Mouse (Mus musculus) stomach, embryonic 16.5 days (tissue): ENCODE measurements at regions not wholly inside any gene's neighbourhood (a gene's known extent, or its start where the extent isn't known, plus 50 kb on each side); places are given as distances from the start of the nearest gene placed in this dataset.
"Not testable (repeated sequence)": the region's sequence is repeated elsewhere in the genome, so short reads cannot be mapped to it uniquely, and the experiment has no call there.

Experiments used
- ATAC-seq: fragments of 200-750 bp; cut with Nextera tagmentation; 2 replicates; pipeline ENCODE4 v1.8.0; 2017; ENCODE audit warnings: moderate number of reproducible peaks, moderate TSS enrichment; ENCODE audit not compliant: insufficient read depth, low FRiP score
- H3K27ac ChIP-seq: fragments of 300-500 bp; sonication (generic); 2 replicates; pipeline ENCODE4 v1.5.1; 2014; ENCODE audit warnings: low read length
- H3K27me3 ChIP-seq: fragments of 300-500 bp; sonication (generic); 2 replicates; pipeline ENCODE4 v1.6.1; 2014; ENCODE audit warnings: low read length, control low read depth, mixed read lengths; ENCODE audit not compliant: control insufficient read depth, insufficient read depth
- H3K36me3 ChIP-seq: fragments of 300-500 bp; sonication (generic); 2 replicates; pipeline ENCODE4 v1.6.1; 2014; ENCODE audit warnings: low read length; ENCODE audit not compliant: control insufficient read depth, insufficient read depth
- H3K4me1 ChIP-seq: fragments of 300-500 bp; sonication (generic); 2 replicates; pipeline ENCODE4 v1.6.1; 2014; ENCODE audit warnings: low read length, control low read depth, mixed read lengths; ENCODE audit not compliant: control insufficient read depth, insufficient read depth
- H3K4me2 ChIP-seq: fragments of 300-500 bp; sonication (generic); 2 replicates; pipeline ENCODE4 v1.6.1; 2014; ENCODE audit warnings: low read depth, low read length, mixed read lengths
- H3K4me3 ChIP-seq: fragments of 300-500 bp; sonication (generic); replicated peaks from 2 replicates; pipeline ENCODE4 v1.5.1; 2014; ENCODE audit warnings: mild to moderate bottlenecking, low read length
- H3K9ac ChIP-seq: fragments of 300-500 bp; sonication (generic); 2 replicates; pipeline ENCODE4 v1.6.1; 2014; ENCODE audit warnings: low read length
- H3K9me3 ChIP-seq: fragments of 300-500 bp; sonication (generic); replicated peaks from 2 replicates; pipeline ENCODE4 v1.6.1; 2016; ENCODE audit warnings: low read length, control low read depth; ENCODE audit not compliant: control insufficient read depth
- WGBS: fragments of 180-500 bp; shearing (Covaris S2); extraction: QIAGEN DNeasy Blood & Tissue Kit; methylation state at CpG from one replicate; pipeline ENCODE4 v1.1.7; 2014; 5-methylcytosine and 5-hydroxymethylcytosine counted together

DNA sequence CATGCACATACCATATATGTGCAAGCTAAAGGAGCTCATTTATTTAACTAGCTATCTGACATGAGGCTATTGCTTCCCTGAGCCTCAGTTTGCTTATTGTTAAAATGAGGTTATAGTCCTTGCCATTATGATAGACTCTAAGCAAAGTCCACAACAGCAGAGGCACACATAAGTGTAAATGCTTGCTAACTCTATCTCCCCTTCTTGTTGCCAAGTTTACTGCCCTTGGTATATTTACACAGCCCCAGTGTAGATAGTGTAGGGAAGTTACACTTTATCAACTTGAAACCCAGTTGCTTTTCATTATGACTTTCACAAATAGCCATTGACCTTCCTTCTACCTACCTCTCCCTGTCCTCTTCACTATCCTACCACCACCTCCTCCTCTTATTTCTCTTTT lies 782.6 kb upstream of the Agtr1b start:
- Histone ChIP-seq H3K9ac (no peak overlapping the region), H3K27ac (no peak overlapping the region), H3K4me1 (no peaks in the 10 kb centered on the region), H3K27me3 (no peaks in the 10 kb centered on the region), H3K4me2 (no peak overlapping the region), H3K36me3 (no peaks in the 10 kb centered on the region), H3K9me3 (no peaks in the 10 kb centered on the region), H3K4me3 (no peak overlapping the region)
- ATAC-seq = peak; percentile 60

DNA sequence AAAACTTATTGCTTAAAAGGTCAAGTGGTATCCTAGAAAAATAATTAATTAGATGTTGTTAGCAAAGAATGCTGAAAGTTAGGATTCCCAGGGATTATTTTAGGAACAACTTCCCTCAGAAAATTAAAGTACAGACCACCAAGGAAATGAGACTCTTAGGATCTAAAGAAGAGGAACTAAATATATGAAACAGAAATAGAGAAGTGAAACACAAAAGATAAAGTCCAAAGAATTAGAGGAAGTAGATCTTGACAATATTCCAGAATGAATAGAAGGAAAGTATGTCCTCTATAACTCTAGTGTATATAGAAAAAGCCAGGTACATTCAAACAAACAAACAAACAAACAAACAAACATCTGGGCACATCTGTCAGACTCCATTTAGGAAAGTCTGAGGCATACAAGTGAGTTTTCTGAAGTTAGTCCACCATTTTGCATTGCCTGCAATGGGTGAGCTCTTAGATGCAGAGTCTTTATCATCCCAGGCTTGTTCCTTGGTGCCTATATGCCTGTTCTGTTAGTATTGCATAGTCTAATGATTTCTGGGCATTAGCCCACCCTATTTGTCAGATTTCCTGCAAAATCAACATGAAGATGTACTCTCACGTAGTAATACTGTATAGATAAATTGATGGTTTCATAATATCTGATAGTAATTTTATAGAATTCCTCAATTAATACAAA lies 762.0 kb upstream of the Agtr1b start:
- no peak for ATAC-seq
- H3K4me2 ChIP-seq = no peak overlapping the region
- no peak overlapping the region for H3K4me3 ChIP-seq
- no peak overlapping the region for H3K27ac ChIP-seq
- no peaks in the 10 kb centered on the region for H3K36me3 ChIP-seq
- no peak overlapping the region for H3K9ac ChIP-seq
- 88% methylated on average over 1 of the region's 1 CpGs for WGBS
- H3K27me3 ChIP-seq = no peaks in the 10 kb centered on the region
- no peaks in the 10 kb centered on the region for H3K9me3 ChIP-seq
- H3K4me1 ChIP-seq = no peaks in the 10 kb centered on the region

DNA sequence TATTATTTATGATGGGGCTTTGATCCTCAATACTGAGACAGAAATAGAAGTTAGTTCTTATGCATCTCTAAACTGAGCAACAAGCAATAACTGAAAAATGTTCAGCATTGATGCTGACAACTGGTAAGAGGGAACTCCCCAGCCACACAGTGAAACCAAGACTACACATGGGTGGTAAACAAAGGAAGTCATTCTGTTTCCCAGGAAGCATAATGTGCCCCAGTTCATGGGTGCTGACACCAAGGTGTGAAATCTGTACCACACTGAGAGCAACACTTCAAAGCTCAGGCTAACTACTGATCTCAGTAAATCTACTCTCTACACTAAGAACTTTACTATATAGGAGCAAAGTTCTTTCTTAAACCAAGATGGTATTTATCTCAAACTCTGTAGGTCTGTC lies 759.2 kb upstream of the Agtr1b start:
- no peaks in the 10 kb centered on the region for H3K4me1 ChIP-seq
- no peak overlapping the region for H3K4me2 ChIP-seq
- H3K36me3 ChIP-seq = no peaks in the 10 kb centered on the region
- no peaks in the 10 kb centered on the region for H3K9me3 ChIP-seq
- H3K4me3 ChIP-seq = no peak overlapping the region
- no peak overlapping the region for H3K27ac ChIP-seq
- H3K27me3 ChIP-seq = no peaks in the 10 kb centered on the region
- ATAC-seq = no peak
- H3K9ac ChIP-seq = no peak overlapping the region

DNA sequence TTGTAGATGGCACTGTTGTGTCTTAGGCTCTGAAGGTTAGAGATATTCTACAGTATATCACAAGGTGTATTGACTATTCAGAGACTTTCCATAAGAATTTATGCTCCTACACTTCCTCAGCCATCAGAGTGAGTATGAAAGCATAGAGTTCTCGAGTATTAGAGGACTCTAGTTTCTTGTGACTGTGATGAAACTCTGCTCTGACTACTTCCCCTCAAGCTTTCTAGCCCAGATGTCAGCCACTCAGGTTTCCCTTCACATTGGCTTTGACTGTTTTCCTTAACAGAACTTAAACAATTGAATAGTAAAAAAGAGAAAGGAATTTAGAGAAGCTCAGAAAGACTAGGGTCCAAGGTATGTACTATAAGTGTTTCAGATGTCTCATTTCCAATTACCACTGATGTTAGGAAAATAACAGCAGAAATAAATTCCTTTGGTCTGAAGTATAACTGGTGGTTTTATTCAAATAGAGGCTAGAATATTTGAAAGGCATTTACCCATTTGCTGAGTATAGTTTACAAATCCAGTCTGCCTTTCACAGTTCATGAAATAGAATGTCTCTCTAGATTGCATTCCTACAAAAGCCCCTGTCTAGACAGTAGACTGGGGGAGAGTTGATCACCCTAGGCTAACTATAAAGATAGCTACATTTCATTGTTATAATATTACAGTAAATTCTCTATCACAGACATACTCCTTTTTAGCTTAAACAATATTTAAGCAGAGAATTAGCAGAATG lies 751.4 kb upstream of the Agtr1b start:
- no peak overlapping the region for H3K9ac ChIP-seq
- no peak for ATAC-seq
- no peak overlapping the region for H3K27ac ChIP-seq
- no peaks in the 10 kb centered on the region for H3K4me1 ChIP-seq
- H3K4me3 ChIP-seq = no peak overlapping the region
- no peak overlapping the region for H3K4me2 ChIP-seq
- H3K36me3 ChIP-seq = no peaks in the 10 kb centered on the region
- no peaks in the 10 kb centered on the region for H3K9me3 ChIP-seq
- H3K27me3 ChIP-seq = no peaks in the 10 kb centered on the region
- WGBS = 64% methylated on average over 1 of the region's 1 CpGs

DNA sequence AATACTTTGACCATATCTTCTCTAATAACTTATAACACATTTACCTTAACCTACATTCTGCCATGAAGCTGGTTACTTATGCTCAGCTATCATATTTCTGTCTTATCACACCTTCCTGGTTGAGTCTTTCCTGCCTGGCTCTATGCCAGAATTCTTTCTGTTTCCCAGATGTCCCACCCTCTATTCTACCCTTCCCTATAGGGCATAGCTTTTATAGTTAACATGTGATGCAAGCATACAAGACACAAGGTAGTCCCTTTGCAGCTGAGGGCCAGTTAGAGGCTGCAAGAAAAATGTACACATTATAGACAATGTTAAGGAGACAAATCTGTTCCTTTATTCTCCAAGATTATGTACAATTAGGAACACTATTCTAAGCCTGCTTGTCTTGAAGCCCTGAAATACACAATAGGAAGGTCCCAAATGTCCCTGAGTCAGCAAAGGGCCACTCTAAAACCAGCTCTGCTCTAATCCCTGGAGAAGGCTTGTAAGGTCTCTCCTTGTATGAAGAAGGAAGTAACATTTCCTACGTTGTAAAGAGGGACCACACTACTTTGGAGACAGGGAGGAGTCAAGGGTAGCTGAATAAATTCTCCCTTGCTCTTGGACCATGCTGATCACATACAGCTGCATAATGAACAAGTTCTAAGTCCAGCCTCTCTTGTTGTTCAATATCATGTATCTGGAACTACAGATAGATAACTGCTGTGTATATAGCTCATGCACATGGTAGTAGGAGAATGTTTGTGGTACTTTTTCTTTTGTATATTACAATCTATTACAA lies 745.0 kb upstream of the Agtr1b start:
- H3K4me1 ChIP-seq = no peaks in the 10 kb centered on the region
- no peak overlapping the region for H3K27ac ChIP-seq
- WGBS = 58% methylated on average over 1 of the region's 1 CpGs
- H3K27me3 ChIP-seq = no peaks in the 10 kb centered on the region
- H3K4me2 ChIP-seq = no peak overlapping the region
- no peaks in the 10 kb centered on the region for H3K36me3 ChIP-seq
- no peak overlapping the region for H3K4me3 ChIP-seq
- peak; percentile 85 for ATAC-seq
- H3K9ac ChIP-seq = no peak overlapping the region
- H3K9me3 ChIP-seq = no peaks in the 10 kb centered on the region

DNA sequence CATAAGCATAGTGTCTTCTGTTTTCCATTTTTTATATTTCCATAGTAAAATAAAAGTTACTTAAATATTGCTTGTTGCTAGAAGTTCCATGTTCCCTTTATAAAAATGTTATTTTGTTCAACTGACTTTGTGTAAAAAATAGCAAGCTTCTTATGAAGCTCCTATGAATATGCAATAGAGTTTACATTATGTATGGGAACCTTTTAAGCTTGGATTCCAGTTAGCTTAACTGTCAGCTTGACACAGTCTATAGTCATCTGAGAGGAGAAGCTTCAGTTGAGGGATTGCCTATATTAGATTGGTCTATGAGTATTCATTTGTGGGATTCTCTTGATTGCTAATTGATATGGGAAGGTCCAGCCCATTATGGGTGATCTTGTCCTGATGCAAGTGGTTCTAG lies 723.2 kb upstream of the Agtr1b start:
- Histone ChIP-seq H3K36me3 (no peaks in the 10 kb centered on the region), H3K27ac (no peak overlapping the region), H3K4me3 (no peak overlapping the region), H3K27me3 (no peaks in the 10 kb centered on the region), H3K4me2 (no peak overlapping the region), H3K9ac (no peak overlapping the region), H3K9me3 (no peaks in the 10 kb centered on the region), H3K4me1 (no peaks in the 10 kb centered on the region)
- no peak for ATAC-seq

DNA sequence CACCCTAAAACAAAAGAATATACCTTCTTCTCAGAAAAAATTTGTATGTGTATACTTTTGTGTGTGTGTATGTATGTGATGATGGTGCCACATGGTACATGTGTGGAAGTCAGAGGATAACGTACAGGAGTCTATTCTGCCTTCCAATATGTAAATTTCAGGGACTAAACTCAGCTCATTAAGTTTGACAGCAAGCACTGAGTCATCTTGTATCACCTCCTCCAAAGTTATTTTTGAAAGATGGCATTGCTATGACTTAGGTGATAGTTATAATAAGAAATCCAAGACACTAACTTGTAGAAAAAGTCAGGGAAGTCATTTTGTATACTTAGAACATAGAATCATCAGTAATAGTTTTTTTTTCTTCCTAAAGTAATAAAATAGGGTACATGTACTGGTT lies 719.4 kb upstream of the Agtr1b start:
- Histone ChIP-seq H3K4me2 (no peak overlapping the region), H3K9ac (no peak overlapping the region), H3K27ac (no peak overlapping the region), H3K9me3 (no peaks in the 10 kb centered on the region), H3K4me3 (no peak overlapping the region), H3K36me3 (no peaks in the 10 kb centered on the region), H3K4me1 (no peaks in the 10 kb centered on the region), H3K27me3 (no peaks in the 10 kb centered on the region)
- no peak for ATAC-seq
- 78% methylated on average over 1 of the region's 1 CpGs for WGBS

DNA sequence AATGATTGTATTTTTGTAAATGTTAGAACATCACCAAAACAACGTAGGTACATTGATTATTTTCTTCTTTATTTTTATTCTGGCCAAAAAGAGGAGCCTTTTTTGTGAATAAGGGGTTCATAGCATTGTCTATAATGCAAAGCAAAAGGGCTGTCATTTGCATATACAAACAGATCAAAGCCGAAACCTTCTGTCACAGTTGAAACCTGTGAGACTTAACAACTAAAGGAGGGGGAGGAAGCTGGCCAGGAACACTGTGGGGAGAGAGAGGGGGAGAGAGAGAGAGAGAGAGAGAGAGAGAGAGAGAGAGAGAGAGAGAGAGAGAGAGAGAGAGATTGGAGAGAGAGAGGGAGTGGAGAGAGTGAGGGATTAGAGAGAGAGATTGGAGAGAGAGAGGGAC lies 710.6 kb upstream of the Agtr1b start:
- 69% methylated on average over 2 of the region's 2 CpGs for WGBS
- H3K27me3 ChIP-seq = no peaks in the 10 kb centered on the region
- no peaks in the 10 kb centered on the region for H3K4me1 ChIP-seq
- H3K4me2 ChIP-seq = no peak overlapping the region
- no peaks in the 10 kb centered on the region for H3K9me3 ChIP-seq
- no peak for ATAC-seq
- H3K9ac ChIP-seq = no peak overlapping the region
- H3K4me3 ChIP-seq = no peak overlapping the region
- H3K27ac ChIP-seq = no peak overlapping the region
- H3K36me3 ChIP-seq = no peaks in the 10 kb centered on the region

DNA sequence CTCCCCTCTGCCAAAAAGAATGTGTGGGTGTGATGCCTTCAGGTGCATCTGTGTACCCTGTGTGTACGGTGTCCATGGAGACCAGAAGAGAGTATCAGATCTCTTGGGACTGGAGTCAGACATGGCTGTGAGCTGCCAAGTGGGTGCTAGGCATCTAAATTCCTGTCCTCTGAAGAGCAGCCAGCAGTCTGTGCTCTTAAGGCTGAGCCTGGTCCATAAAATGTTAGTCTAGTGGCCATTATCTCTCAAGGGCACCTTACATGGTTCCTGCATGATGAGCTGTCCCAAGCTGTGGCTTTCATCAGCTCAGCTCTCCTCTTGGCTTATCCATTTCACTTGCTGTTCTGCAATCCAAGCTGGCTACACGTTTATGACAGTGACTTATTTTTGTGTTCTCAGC lies 686.4 kb upstream of the Agtr1b start:
- H3K4me3 ChIP-seq, H3K36me3 ChIP-seq, H3K9me3 ChIP-seq, ATAC-seq, H3K27ac ChIP-seq, H3K27me3 ChIP-seq, H3K4me2 ChIP-seq, H3K9ac ChIP-seq, H3K4me1 ChIP-seq: not testable (repeated sequence)
- 63% methylated on average over 1 of the region's 2 CpGs for WGBS
